Mouse (Mus musculus) gonadal fat pad, adult 2 months (tissue): ENCODE results near the gene Pi4kb. TPM values are rescaled to one million over a fixed set of nuclear protein-coding genes. Genes with fewer than 3 reads are reported as not detected.

Source experiments
- DNase-seq: peaks from one replicate; pipeline ENCODE4 v3.0.0-alpha.2; 2012; ENCODE audit warnings: low read depth
- polyA plus RNA-seq: library from polyadenylated mRNA; depleted of rRNA; stranded (reverse); fragments of >200 nt; gene quantifications from 2 replicates; pipeline ENCODE4 v1.2.3, GENCODE M21; 2012; rRNA removed

Pi4kb gene
- polyA plus RNA-seq, 1 experiment = 50.7 TPM

DNA sequence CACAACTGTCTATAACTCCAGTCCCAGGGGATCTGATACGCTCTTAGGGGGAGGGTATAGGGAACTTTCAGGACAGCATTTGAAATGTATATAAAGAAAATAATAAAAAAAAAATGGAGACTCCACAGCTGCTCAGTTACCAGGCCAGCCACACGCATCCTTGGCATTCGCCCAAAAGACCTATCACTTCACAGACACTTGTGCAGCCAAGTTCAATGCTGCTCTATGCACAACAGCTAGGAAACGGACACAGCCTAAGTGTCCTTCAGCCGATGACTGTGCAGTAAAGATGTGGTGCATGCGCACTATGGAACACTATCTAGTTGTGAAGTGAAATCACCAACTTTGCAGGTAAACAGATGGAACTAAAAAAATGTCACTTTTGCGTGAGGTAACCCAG, 81.7 kb downstream of the Pi4kb start:
- no peak for DNase-seq

Other genes starting within 250 kb of the Pi4kb start
- gene Cgn, start 188.2 kb upstream of the Pi4kb start, polyA plus RNA-seq = 5.3 and 7.5 TPM in 2 replicates
- 16.2 and 21.9 TPM in 2 replicates for gene Pogz, start 137.2 kb upstream of the Pi4kb start, polyA plus RNA-seq
- gene Psmb4, start 87.8 kb upstream of the Pi4kb start, polyA plus RNA-seq = 284 and 285 TPM in 2 replicates
- gene Selenbp1, start 41.7 kb upstream of the Pi4kb start, polyA plus RNA-seq = 130 and 163 TPM in 2 replicates
- gene Rfx5, start 20.7 kb upstream of the Pi4kb start, polyA plus RNA-seq = 12.5 and 15.4 TPM in 2 replicates
- 24.9 and 28.0 TPM in 2 replicates for gene Zfp687, start 40.7 kb downstream of the Pi4kb start, polyA plus RNA-seq
- gene Psmd4, start 67.9 kb downstream of the Pi4kb start, polyA plus RNA-seq = 182 and 227 TPM in 2 replicates
- 19.6 and 21.0 TPM in 2 replicates for gene Pip5k1a, start 132.2 kb downstream of the Pi4kb start, polyA plus RNA-seq
- 42.0 and 43.5 TPM in 2 replicates for gene Vps72, start 136.3 kb downstream of the Pi4kb start, polyA plus RNA-seq
- 0.42 and 0.63 TPM in 2 replicates for gene Tmod4, start 149.7 kb downstream of the Pi4kb start, polyA plus RNA-seq
- gene Scnm1, start 159.3 kb downstream of the Pi4kb start, polyA plus RNA-seq = 36.7 and 37.0 TPM in 2 replicates
- 8.8 and 9.4 TPM in 2 replicates for gene Lysmd1, start 159.4 kb downstream of the Pi4kb start, polyA plus RNA-seq
- 10.4 and 11.6 TPM in 2 replicates for gene Tnfaip8l2, start 167.6 kb downstream of the Pi4kb start, polyA plus RNA-seq
- gene Sema6c, start 185.7 kb downstream of the Pi4kb start, polyA plus RNA-seq = 6.4 and 6.7 TPM in 2 replicates
- gene Gabpb2, start 243.2 kb downstream of the Pi4kb start, polyA plus RNA-seq = 13.2 and 14.2 TPM in 2 replicates